Mouse (Mus musculus) C2C12 (cell line): ENCODE results near the gene Axin2.

Experiments
- CTCF ChIP-seq: IDR thresholded peaks from one replicate; pipeline ENCODE4 v1.5.1; 2011; ENCODE audit not compliant: control insufficient read depth, insufficient read depth, insufficient read length
- MAX ChIP-seq: IDR thresholded peaks from one replicate; pipeline ENCODE4 v1.6.1; 2011; ENCODE audit warnings: mild to moderate bottlenecking, control low read depth
- USF1 ChIP-seq: IDR thresholded peaks from one replicate; pipeline ENCODE4 v1.6.1; 2011; ENCODE audit warnings: low read depth, mild to moderate bottlenecking, control low read depth, moderate library complexity

GRCm38 (mm10) chr11:108925826-108926225 lies 5.7 kb downstream of the Axin2 start:
- TF ChIP-seq MAX = no peak
- no peak for TF ChIP-seq CTCF
- no peak for TF ChIP-seq USF1
